Mouse (Mus musculus) CH12.LX (cell line): Measurements from ENCODE around the gene Gm21190. TPM values are rescaled to one million over a fixed set of nuclear protein-coding genes. Genes with fewer than 3 reads are reported as not detected.
"Not testable (repeated sequence)": the region's sequence is repeated elsewhere in the genome, so short reads cannot be mapped to it uniquely, and the experiment has no call there.

ENCODE experiments used
- DNase-seq: peaks from one replicate; pipeline ENCODE4 v3.0.0-alpha.2; 2013; ENCODE audit errors: extremely low read depth
- H3K27ac ChIP-seq: 2 replicates; pipeline ENCODE4 v1.5.1; 2012; ENCODE audit warnings: low read depth, mild to moderate bottlenecking, control low read depth, moderate library complexity; ENCODE audit not compliant: insufficient read depth
- H3K27me3 ChIP-seq: replicated peaks from 2 replicates; pipeline ENCODE3; 2012; ENCODE audit warnings: inconsistent platforms
- H3K36me3 ChIP-seq, 2 experiments: replicated peaks in 1 of 2; 2 replicates each; pipeline versions ENCODE3 to v1.6.1; 2012; ENCODE audit warnings: inconsistent platforms in 1 of 2, low read length in 1 of 2, mild to moderate bottlenecking in 1 of 2, mixed read lengths in 1 of 2, moderate library complexity in 1 of 2; ENCODE audit not compliant: control insufficient read depth in 1 of 2, insufficient read depth in 1 of 2
- H3K4me1 ChIP-seq, 2 experiments: 2 replicates each; pipeline ENCODE4 v1.6.1; 2012; ENCODE audit warnings: inconsistent platforms in 1 of 2, moderate library complexity in 1 of 2; ENCODE audit not compliant: insufficient read depth in 2 of 2, control insufficient read depth in 1 of 2
- H3K4me2 ChIP-seq: 2 replicates; pipeline ENCODE4 v1.6.1; 2012; ENCODE audit warnings: low read depth, mild to moderate bottlenecking, control low read depth; ENCODE audit not compliant: poor library complexity, insufficient read depth, severe bottlenecking
- H3K4me3 ChIP-seq, 3 experiments: fragments of 150-350 bp in 1 of 3; sonication (generic) in 1 of 3; replicated peaks in 1 of 3; 2 replicates each; pipeline versions ENCODE3 to v1.5.1; 2011 to 2012; ENCODE audit warnings: low read depth in 2 of 3, low read length in 2 of 3, mild to moderate bottlenecking in 2 of 3, moderate library complexity in 2 of 3, control low read depth in 1 of 3, improper control_type of control experiment in 1 of 3, inconsistent platforms in 1 of 3, mixed read lengths in 1 of 3; ENCODE audit not compliant: poor library complexity in 1 of 3
- H3K79me2 ChIP-seq: replicated peaks from 2 replicates; pipeline ENCODE4 v1.6.1; 2012; ENCODE audit warnings: mild to moderate bottlenecking, moderate library complexity; ENCODE audit not compliant: control insufficient read depth, poor library complexity, insufficient read depth, severe bottlenecking; ENCODE audit errors: extremely low read depth
- H3K9ac ChIP-seq: 2 replicates; pipeline ENCODE4 v1.6.1; 2012; ENCODE audit warnings: low read depth, mild to moderate bottlenecking, control low read depth, moderate library complexity; ENCODE audit not compliant: insufficient read depth
- H3K9me3 ChIP-seq: replicated peaks from 2 replicates; pipeline ENCODE3; 2012; ENCODE audit warnings: low read length, inconsistent platforms, mixed read lengths
- CHD1 ChIP-seq: IDR thresholded peaks from 2 replicates; pipeline ENCODE4 v1.6.1; 2012; ENCODE audit warnings: low read depth, low read length, improper control_type of control experiment, inconsistent platforms
- CTCF ChIP-seq, 2 experiments: IDR thresholded peaks in 1 of 2; conservative IDR thresholded peaks in 1 of 2; 2 replicates each; pipeline ENCODE4 v1.5.1; 2011 to 2012; ENCODE audit warnings: low read depth in 2 of 2, low read length in 2 of 2, improper control_type of control experiment in 1 of 2, inconsistent platforms in 1 of 2, mild to moderate bottlenecking in 1 of 2, moderate library complexity in 1 of 2
- ELF1 ChIP-seq: IDR thresholded peaks from 2 replicates; pipeline ENCODE4 v1.6.1; 2014; ENCODE audit warnings: low read depth, mild to moderate bottlenecking, inconsistent platforms, low read length, improper control_type of control experiment
- EP300 ChIP-seq: IDR thresholded peaks from 2 replicates; pipeline ENCODE4 v1.6.1; 2011; ENCODE audit warnings: low read length, improper control_type of control experiment
- KAT2A ChIP-seq: IDR thresholded peaks from 2 replicates; pipeline ENCODE4 v1.6.1; 2012; ENCODE audit warnings: low read length, improper control_type of control experiment, inconsistent platforms; ENCODE audit not compliant: insufficient replicate concordance
- MXI1 ChIP-seq: IDR thresholded peaks from 2 replicates; pipeline ENCODE4 v1.6.1; 2011; ENCODE audit warnings: mild to moderate bottlenecking, low read depth, low read length, improper control_type of control experiment
- MYC ChIP-seq: IDR thresholded peaks from 2 replicates; pipeline ENCODE4 v1.6.1; 2011; ENCODE audit warnings: low read depth, mild to moderate bottlenecking, improper control_type of control experiment, low read length
- SMC3 ChIP-seq: IDR thresholded peaks from 2 replicates; pipeline ENCODE4 v1.6.1; 2011; ENCODE audit warnings: low read depth, low read length, improper control_type of control experiment
- TBP ChIP-seq: conservative IDR thresholded peaks from 2 replicates; pipeline ENCODE4 v1.6.1; 2011; ENCODE audit warnings: low read depth, low read length, improper control_type of control experiment
- TCF12 ChIP-seq: IDR thresholded peaks from 2 replicates; pipeline ENCODE4 v1.6.1; 2014; ENCODE audit warnings: low read depth, mild to moderate bottlenecking, inconsistent platforms, low read length, improper control_type of control experiment
- UBTF ChIP-seq: IDR thresholded peaks from 2 replicates; pipeline ENCODE4 v1.6.1; 2012; ENCODE audit warnings: low read depth, mild to moderate bottlenecking, inconsistent platforms, low read length, improper control_type of control experiment, moderate library complexity
- USF1 ChIP-seq: IDR thresholded peaks from 2 replicates; pipeline ENCODE4 v1.6.1; 2014; ENCODE audit warnings: low read depth, mild to moderate bottlenecking, inconsistent platforms, low read length, improper control_type of control experiment
- USF2 ChIP-seq: conservative IDR thresholded peaks from 2 replicates; pipeline ENCODE4 v1.6.1; 2011; ENCODE audit warnings: low read depth, low read length, improper control_type of control experiment
- dilution Hi-C: fragments of 300-500 bp; cut with MboI; formaldehyde crosslinking; loops from 2 replicates; pipeline ENCODE4 v1.14.3; 2020; ENCODE audit warnings: low sequenced_read_pairs; ENCODE audit not compliant: extremely low pct_unique_long_range_greater_than_20kb, extremely low pct_ligation_motif_present
- in situ Hi-C: fragments of 300-500 bp; cut with MboI; formaldehyde crosslinking; loops from 3 replicates; pipeline ENCODE4 v1.14.3; 2019; ENCODE audit warnings: low sequenced_read_pairs, low pct_ligation_motif_present, low pct_unique_long_range_greater_than_20kb, mixed read lengths
- polyA plus RNA-seq: library from polyadenylated mRNA; unstranded; fragments of >175 nt; gene quantifications from 2 replicates; pipeline ENCODE4 v1.2.1, GENCODE M21; 2012; ENCODE audit warnings: low read depth; ENCODE audit not compliant: insufficient read length
- total RNA-seq, 2 experiments: library from RNA; depleted of rRNA; stranded (reverse); fragments of 300-350 nt in 1 of 2; fragments of >200 nt in 1 of 2; gene quantifications; 2 replicates each; pipeline ENCODE4 v1.2.3; 2012 to 2014

Gene Gm21190
- total and polyA plus RNA-seq, 3 experiments = not detected

- no peak for DNase-seq
- Histone ChIP-seq H3K4me2 (no peak overlapping the region), H3K4me1 (no peaks in the 10 kb centered on the region), H3K9ac (no peak overlapping the region), H3K27ac (no peak overlapping the region), H3K4me3 (no peak overlapping the region)
- TF ChIP-seq EP300 = no peak
- no peak for TF ChIP-seq ELF1
- no peak for TF ChIP-seq MYC
- no peak for TF ChIP-seq CTCF (conservative IDR thresholded peaks at IDR 0.05 in 1 of 2, IDR thresholded peaks at IDR 0.05 in 1 of 2; ENCODE audit: low read depth in 2 of 2, low read length in 2 of 2)
- no peak for TF ChIP-seq MXI1
- TF ChIP-seq USF1 = no peak
- TF ChIP-seq TCF12 = no peak
- no peak for TF ChIP-seq KAT2A
- TF ChIP-seq SMC3 = no peak
- no peak for TF ChIP-seq CHD1
- TF ChIP-seq UBTF = no peak
- no peak for TF ChIP-seq TBP
- no peak for TF ChIP-seq USF2
- TF ChIP-seq, all 38 proteins: peak for 0
- in situ Hi-C loops = no loop called here
- dilution Hi-C loops = no loop called here
- Histone ChIP-seq H3K36me3 (no peaks in the 10 kb centered on the region), H3K9me3 (no peaks in the 10 kb centered on the region), H3K79me2 (no peaks in the 10 kb centered on the region), H3K27me3 (no peaks in the 10 kb centered on the region)
Measured at GRCm38 (mm10) chr5:15488743-15489142, 40.3 kb downstream of the Gm21190 start.

- H3K9me3 ChIP-seq, dilution Hi-C loops, H3K27ac ChIP-seq, H3K4me1 ChIP-seq, in situ Hi-C loops, H3K4me2 ChIP-seq, H3K79me2 ChIP-seq, DNase-seq, H3K9ac ChIP-seq, H3K4me3 ChIP-seq, H3K27me3 ChIP-seq, H3K36me3 ChIP-seq: not testable (repeated sequence)
- peak; percentile 7 to 29; a peak in 2 of 4 replicates for TF ChIP-seq CTCF (conservative IDR thresholded peaks at IDR 0.05 in 1 of 2, IDR thresholded peaks at IDR 0.05 in 1 of 2; ENCODE audit: low read depth in 2 of 2, low read length in 2 of 2)
Measured at GRCm38 (mm10) chr5:15484616-15485015, 44.4 kb downstream of the Gm21190 start.

- H3K4me1 ChIP-seq, H3K36me3 ChIP-seq, H3K9me3 ChIP-seq, H3K27ac ChIP-seq, H3K4me2 ChIP-seq, H3K79me2 ChIP-seq, H3K27me3 ChIP-seq, H3K9ac ChIP-seq, DNase-seq, in situ Hi-C loops, dilution Hi-C loops, H3K4me3 ChIP-seq: not testable (repeated sequence)
Measured at GRCm38 (mm10) chr5:15483576-15483975, 45.4 kb downstream of the Gm21190 start.

GRCm38 (mm10) chr5:15482815-15483214 lies 46.2 kb downstream of the Gm21190 start:
- in situ Hi-C loops, H3K4me3 ChIP-seq, DNase-seq: not testable (repeated sequence)

GRCm38 (mm10) chr5:15476423-15476822 lies 52.6 kb downstream of the Gm21190 start, which contains the start of gene Gm21149:
Gene Gm21149, minus strand, starts transcription at chr5:15476523.
- H3K4me2 ChIP-seq, H3K27ac ChIP-seq, H3K4me3 ChIP-seq, H3K9me3 ChIP-seq, H3K79me2 ChIP-seq, H3K27me3 ChIP-seq, H3K4me1 ChIP-seq, dilution Hi-C loops, H3K36me3 ChIP-seq, DNase-seq, in situ Hi-C loops, H3K9ac ChIP-seq: not testable (repeated sequence)

More at GRCm38 (mm10) chr5:15482815-15483214, 46.2 kb downstream of the Gm21190 start:
- H3K4me1 ChIP-seq, H3K27me3 ChIP-seq, dilution Hi-C loops, H3K9me3 ChIP-seq, H3K36me3 ChIP-seq, H3K79me2 ChIP-seq, H3K9ac ChIP-seq, H3K27ac ChIP-seq, H3K4me2 ChIP-seq: not testable (repeated sequence)
